Mouse (Mus musculus) stomach, postnatal 0 days (tissue): ENCODE measurements around the gene 2810408A11Rik. TPM values are rescaled to one million over a fixed set of nuclear protein-coding genes. Genes with fewer than 3 reads are reported as not detected.

ENCODE experiments used
- ATAC-seq: fragments of 200-750 bp; cut with Nextera tagmentation; 2 replicates; pipeline ENCODE4 v1.8.0; 2017; ENCODE audit not compliant: low FRiP score, low TSS enrichment
- DNase-seq: peaks from one replicate; pipeline ENCODE4 v3.0.0-alpha.2; 2016; ENCODE audit warnings: low spot score
- H3K27ac ChIP-seq: fragments of 300-500 bp; sonication (generic); replicated peaks from 2 replicates; pipeline ENCODE4 v1.5.1; 2014; ENCODE audit warnings: mild to moderate bottlenecking, control low read depth
- H3K27me3 ChIP-seq: fragments of 300-500 bp; sonication (generic); 2 replicates; pipeline ENCODE4 v1.6.1; 2014; ENCODE audit warnings: low read length; ENCODE audit not compliant: control insufficient read depth, insufficient read depth
- H3K36me3 ChIP-seq: fragments of 300-500 bp; sonication (generic); 2 replicates; pipeline ENCODE4 v1.6.1; 2014; ENCODE audit warnings: low read length, mixed read lengths; ENCODE audit not compliant: control insufficient read depth, insufficient read depth
- H3K4me1 ChIP-seq: fragments of 300-500 bp; sonication (generic); replicated peaks from 2 replicates; pipeline ENCODE4 v1.6.1; 2014; ENCODE audit warnings: antibody characterized with exemption; ENCODE audit not compliant: control insufficient read depth, insufficient read depth
- H3K4me2 ChIP-seq: fragments of 300-500 bp; sonication (generic); replicated peaks from 2 replicates; pipeline ENCODE4 v1.6.1; 2014; ENCODE audit warnings: low read depth, mild to moderate bottlenecking, control low read depth, moderate library complexity
- H3K4me3 ChIP-seq: fragments of 300-500 bp; sonication (generic); 2 replicates; pipeline ENCODE4 v1.5.1; 2014; ENCODE audit warnings: low read depth, low read length, control low read depth
- H3K9ac ChIP-seq: fragments of 300-500 bp; sonication (generic); 2 replicates; pipeline ENCODE4 v1.6.1; 2014; ENCODE audit warnings: mild to moderate bottlenecking, low read length, control low read depth, mixed read lengths
- H3K9me3 ChIP-seq: fragments of 300-500 bp; sonication (generic); 2 replicates; pipeline ENCODE4 v1.6.1; 2016; ENCODE audit warnings: low read length; ENCODE audit not compliant: control insufficient read depth
- CTCF ChIP-seq: IDR thresholded peaks from 2 replicates; pipeline ENCODE4 v1.5.1; 2016; ENCODE audit warnings: antibody characterized with exemption, low read depth, mild to moderate bottlenecking, moderate library complexity
- EP300 ChIP-seq: optimal IDR thresholded peaks from 2 replicates; pipeline ENCODE3; 2016; ENCODE audit warnings: antibody characterized with exemption
- whole genome bisulfite sequencing: fragments of 180-500 bp; shearing (Covaris S2); extraction: QIAGEN DNeasy Blood & Tissue Kit; methylation state at CpG from one replicate; pipeline ENCODE4 v1.1.7; 2014; 5-methylcytosine and 5-hydroxymethylcytosine counted together
- polyA plus RNA-seq: library from polyadenylated mRNA; unstranded; fragments of >200 nt; fragmentation: Nextera tagmentation; extraction: Ambion mirVana; gene quantifications from 2 replicates; pipeline ENCODE4 v1.2.1, GENCODE M21; 2015

2810408A11Rik gene
- polyA plus RNA-seq, 1 experiment from 2014 or later = 5.9 TPM

DNA sequence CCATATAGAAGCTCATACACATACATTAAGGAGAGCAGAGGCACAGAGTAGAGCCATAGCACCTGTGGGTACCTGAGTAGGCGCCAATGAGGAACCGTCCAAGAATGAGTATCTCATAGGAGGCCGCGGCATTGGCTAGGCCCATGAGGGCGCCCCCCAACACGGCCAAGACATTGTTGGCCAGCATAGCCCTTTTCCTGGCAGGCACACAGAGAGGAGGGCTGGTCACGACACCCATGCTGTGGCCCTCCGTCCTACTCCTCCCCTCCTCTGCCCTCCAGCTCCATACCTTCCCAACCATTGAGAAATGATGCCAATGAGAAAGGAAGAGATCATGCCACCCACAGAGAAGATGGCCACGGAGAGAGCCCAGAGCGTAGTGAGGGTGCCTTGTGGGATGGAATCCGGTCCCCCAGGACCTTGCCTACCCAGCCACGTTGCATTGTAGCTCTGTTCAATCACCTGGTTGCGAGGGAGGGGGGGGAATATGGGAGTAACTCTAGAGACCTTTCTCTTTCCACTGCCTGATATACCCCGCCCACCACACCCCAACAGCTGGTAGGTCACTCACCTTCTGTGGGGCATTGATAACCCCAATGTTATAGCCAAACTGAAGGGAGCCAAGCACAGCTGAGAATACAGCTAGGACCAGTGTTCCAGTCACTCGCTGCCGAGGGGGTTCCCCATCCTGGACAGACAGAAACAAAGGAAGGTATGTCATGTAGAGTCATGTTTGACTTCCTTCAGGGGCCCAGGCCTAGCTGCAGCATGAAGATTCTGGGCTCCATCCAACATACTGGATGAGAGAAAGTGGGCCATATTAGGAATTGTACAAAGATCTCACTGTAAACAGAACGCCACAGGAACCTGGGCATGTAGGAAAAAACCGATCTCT is 45.5 kb upstream of the 2810408A11Rik start:
- peak overlapping the region; percentile 89 for H3K27ac ChIP-seq
- TF ChIP-seq CTCF (no peak), EP300 (no peak)
- H3K4me3 ChIP-seq = peak overlapping the region; percentile 49
- peak overlapping the region; percentile 66 for H3K4me2 ChIP-seq
- no peaks in the 10 kb centered on the region for H3K9me3 ChIP-seq
- 74% methylated on average over 18 of the region's 18 CpGs for WGBS
- no peaks in the 10 kb centered on the region for H3K27me3 ChIP-seq
- no peak for DNase-seq
- H3K4me1 ChIP-seq = no peaks in the 10 kb centered on the region
- H3K9ac ChIP-seq = peak overlapping the region; percentile 45
- no peak for ATAC-seq
- H3K36me3 ChIP-seq = peaks cover 3% of the 10 kb centered on the region; the same call in 1 of the 2 replicates

DNA sequence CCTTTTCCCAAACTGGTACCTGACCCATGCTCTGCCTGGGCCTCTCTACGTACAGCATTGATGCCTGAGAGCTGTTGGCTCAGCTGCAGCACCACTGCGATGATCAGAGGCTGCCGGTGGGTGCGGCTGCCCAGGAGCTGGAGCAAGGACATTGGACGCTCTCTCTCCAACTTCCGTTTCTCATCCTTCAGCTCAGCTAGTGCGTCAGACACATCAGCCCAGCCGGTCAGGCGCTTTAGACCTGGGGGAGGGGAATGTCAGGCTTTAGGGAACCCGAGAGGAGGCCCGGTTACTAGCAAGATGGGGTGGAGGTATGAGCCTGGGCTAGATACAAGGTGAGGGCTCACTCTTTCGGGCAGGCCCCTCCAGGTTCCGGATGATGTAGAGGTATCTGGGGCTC is 44.4 kb upstream of the 2810408A11Rik start:
- H3K9ac ChIP-seq = no peak overlapping the region
- H3K4me3 ChIP-seq = no peak overlapping the region
- WGBS = 73% methylated on average over 13 of the region's 13 CpGs
- no peak overlapping the region for H3K27ac ChIP-seq
- DNase-seq (no peak), ATAC-seq (no peak)
- no peak overlapping the region for H3K4me2 ChIP-seq
- H3K27me3 ChIP-seq = no peaks in the 10 kb centered on the region
- no peaks in the 10 kb centered on the region for H3K4me1 ChIP-seq
- H3K9me3 ChIP-seq = no peaks in the 10 kb centered on the region
- TF ChIP-seq CTCF (no peak), EP300 (no peak)
- peaks cover 3% of the 10 kb centered on the region; the same call in 1 of the 2 replicates for H3K36me3 ChIP-seq

DNA sequence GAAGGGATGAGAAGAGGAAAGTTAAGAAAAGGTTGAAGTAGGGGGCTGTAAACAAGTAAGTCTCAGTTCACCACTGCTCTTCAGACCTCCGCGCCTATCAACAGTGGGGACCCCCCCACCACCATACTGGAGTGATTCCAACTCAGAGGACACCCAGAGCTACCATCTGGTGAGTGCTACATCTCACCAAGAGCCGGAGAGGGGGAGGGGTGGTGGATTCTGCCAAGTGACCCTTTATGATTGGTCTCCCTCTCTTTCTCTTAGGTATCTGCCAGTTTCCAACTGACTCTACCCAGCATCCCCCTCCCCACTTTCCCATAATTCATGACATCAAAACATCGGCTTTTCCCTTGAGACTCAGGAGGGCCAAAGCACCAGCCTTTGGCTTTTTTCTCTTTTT is 40.2 kb upstream of the 2810408A11Rik start:
- 81% methylated on average over 4 of the region's 4 CpGs for WGBS

DNA sequence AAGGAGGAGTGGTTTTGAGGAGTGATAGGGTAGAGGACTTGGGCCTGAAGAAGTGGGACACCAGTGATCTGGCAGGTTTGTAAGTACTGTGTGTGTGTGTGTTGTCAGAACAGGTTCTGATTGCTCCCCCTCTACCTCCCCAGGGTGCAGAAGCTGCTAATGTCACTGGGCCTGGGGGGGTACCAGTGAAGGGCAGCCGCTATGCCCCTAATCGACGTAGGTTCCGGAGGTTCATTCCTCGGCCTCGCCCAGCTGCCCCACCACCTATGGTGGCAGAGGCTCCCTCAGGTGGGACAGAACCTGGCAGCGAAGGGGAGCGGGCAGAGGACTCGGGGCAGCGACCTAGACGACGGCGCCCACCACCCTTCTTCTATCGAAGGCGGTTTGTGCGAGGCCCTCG is 38.9 kb upstream of the 2810408A11Rik start:
- H3K9ac ChIP-seq = no peak overlapping the region
- no peaks in the 10 kb centered on the region for H3K27me3 ChIP-seq
- no peak overlapping the region for H3K4me3 ChIP-seq
- no peak overlapping the region for H3K4me2 ChIP-seq
- H3K9me3 ChIP-seq = no peaks in the 10 kb centered on the region
- H3K27ac ChIP-seq = no peak overlapping the region
- ATAC-seq (no peak), DNase-seq (no peak)
- WGBS = 90% methylated on average over 17 of the region's 17 CpGs
- H3K4me1 ChIP-seq = peaks cover 6% of the 10 kb centered on the region
- peaks cover 3% of the 10 kb centered on the region; the same call in 1 of the 2 replicates for H3K36me3 ChIP-seq
- no peak for TF ChIP-seq CTCF
- TF ChIP-seq EP300 = no peak

More for the DNA sequence above, 40.2 kb upstream of the 2810408A11Rik start:
- Histone ChIP-seq H3K4me1 (peaks cover 3% of the 10 kb centered on the region), H3K4me2 (no peak overlapping the region), H3K27me3 (no peaks in the 10 kb centered on the region), H3K9me3 (no peaks in the 10 kb centered on the region), H3K9ac (no peak overlapping the region), H3K27ac (no peak overlapping the region), H3K4me3 (no peak overlapping the region), H3K36me3 (peaks cover 3% of the 10 kb centered on the region; the same call in 1 of the 2 replicates)
- DNase-seq = no peak
- TF ChIP-seq CTCF = no peak
- no peak for TF ChIP-seq EP300
- ATAC-seq = no peak

DNA sequence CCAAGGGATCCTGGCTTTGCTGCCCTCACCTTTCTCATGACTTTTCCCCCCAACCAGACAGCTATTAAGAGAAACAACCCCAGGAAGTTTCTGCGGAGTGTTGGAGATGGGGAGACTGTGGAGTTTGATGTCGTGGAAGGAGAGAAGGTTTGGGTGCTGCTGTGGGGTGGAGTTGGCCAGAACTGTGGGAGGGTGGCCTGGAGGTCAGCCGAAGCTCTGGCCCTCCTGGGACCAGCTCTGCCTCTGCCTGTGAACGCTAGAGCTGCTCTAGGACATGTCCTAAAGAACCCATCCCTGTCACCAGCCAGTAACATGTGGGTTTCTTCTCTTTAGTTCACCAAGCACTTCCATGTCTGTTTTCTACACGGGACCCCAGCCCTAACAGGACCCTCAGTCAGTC is 38.4 kb upstream of the 2810408A11Rik start:
- Histone ChIP-seq H3K4me2 (no peak overlapping the region), H3K36me3 (no peaks in the 10 kb centered on the region), H3K4me1 (peaks cover 6% of the 10 kb centered on the region), H3K9me3 (no peaks in the 10 kb centered on the region), H3K4me3 (no peak overlapping the region), H3K27ac (no peak overlapping the region), H3K9ac (no peak overlapping the region), H3K27me3 (no peaks in the 10 kb centered on the region)
- DNase-seq (no peak), ATAC-seq (no peak)
- 67% methylated on average over 5 of the region's 5 CpGs for WGBS
- no peak for TF ChIP-seq CTCF
- no peak for TF ChIP-seq EP300

DNA sequence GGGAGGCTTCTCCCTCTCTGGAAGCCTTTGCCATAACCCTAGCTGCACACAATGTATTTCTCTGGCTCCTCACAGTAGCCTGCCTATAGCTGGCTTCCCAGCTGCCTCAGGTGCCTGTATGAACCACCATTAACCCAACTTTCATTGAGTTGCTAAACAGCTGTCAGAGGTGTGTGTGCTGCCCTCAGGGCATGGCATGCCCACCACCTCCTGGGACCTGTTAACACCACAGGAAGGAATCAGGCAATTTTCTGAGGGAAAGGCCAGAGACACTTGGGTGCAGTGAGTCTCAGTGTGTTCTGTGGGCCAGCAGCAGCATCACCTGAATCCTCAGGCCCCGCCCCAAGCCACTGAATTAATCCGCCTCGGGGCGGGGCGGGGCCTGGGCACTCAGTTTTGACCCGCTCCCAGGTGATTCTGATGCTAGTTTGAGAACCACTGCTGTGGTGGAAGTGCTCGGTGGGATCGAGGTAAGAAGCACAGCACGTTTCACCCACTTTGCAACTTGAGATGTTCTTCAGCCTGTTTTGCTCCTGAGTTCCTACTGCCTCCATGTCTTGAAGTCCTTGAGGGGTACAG is 37.7 kb upstream of the 2810408A11Rik start:
- TF ChIP-seq CTCF (no peak), EP300 (no peak)
- no peaks in the 10 kb centered on the region for H3K27me3 ChIP-seq
- DNase-seq (no peak), ATAC-seq (no peak)
- 0 out of 2 replicates have a peak overlapping the region, but pooled peaks have one; percentile 40 for H3K27ac ChIP-seq
- H3K9me3 ChIP-seq = no peaks in the 10 kb centered on the region
- H3K36me3 ChIP-seq = no peaks in the 10 kb centered on the region
- no peak overlapping the region for H3K4me2 ChIP-seq
- no peak overlapping the region for H3K9ac ChIP-seq
- H3K4me3 ChIP-seq = no peak overlapping the region
- H3K4me1 ChIP-seq = peaks cover 6% of the 10 kb centered on the region
- WGBS = 31% methylated on average over 9 of the region's 9 CpGs
